Mouse (Mus musculus): Measurements from ENCODE around the gene Upp2.

Upp2 gene

GRCm38 (mm10) chr2:58567066-58567810 lies at the start of gene Upp2, which contains the start of gene Acvr1:
Upp2 (plus strand) TSS chr2:58567298.
Acvr1 (minus strand) TSS chr2:58567157.
- DNase-seq (ENCODE audit: low spot score in 2 of 2), result peak; percentile 63 to 74

GRCm38 (mm10) chr2:58518517-58518916 lies 48.6 kb upstream of the Upp2 start:
- no peak for DNase-seq (ENCODE audit: low spot score in 2 of 2)

GRCm38 (mm10) chr2:58520727-58521126 lies 46.4 kb upstream of the Upp2 start:
- DNase-seq (ENCODE audit: low spot score in 2 of 2), result no peak

- DNase-seq (ENCODE audit: low spot score in 2 of 2), result no peak
Observed at GRCm38 (mm10) chr2:58521621-58522020, 45.5 kb upstream of the Upp2 start.

GRCm38 (mm10) chr2:58523097-58523496 lies 44.0 kb upstream of the Upp2 start:
- DNase-seq (ENCODE audit: low spot score in 2 of 2), result no peak

GRCm38 (mm10) chr2:58523894-58524293 lies 43.2 kb upstream of the Upp2 start:
- no peak for DNase-seq (ENCODE audit: low spot score in 2 of 2)

- DNase-seq (ENCODE audit: low spot score in 2 of 2), result no peak
Observed at GRCm38 (mm10) chr2:58524356-58524755, 42.7 kb upstream of the Upp2 start.

GRCm38 (mm10) chr2:58527786-58528185 lies 39.3 kb upstream of the Upp2 start:
- DNase-seq (ENCODE audit: low spot score in 2 of 2), result no peak

GRCm38 (mm10) chr2:58529384-58529783 lies 37.7 kb upstream of the Upp2 start:
- no peak for DNase-seq (ENCODE audit: low spot score in 2 of 2)

GRCm38 (mm10) chr2:58529860-58530440 lies 37.1 kb upstream of the Upp2 start:
- no peak for DNase-seq (ENCODE audit: low spot score in 2 of 2)

- DNase-seq (ENCODE audit: low spot score in 2 of 2), result no peak
Observed at GRCm38 (mm10) chr2:58530521-58530920, 36.6 kb upstream of the Upp2 start.

GRCm38 (mm10) chr2:58532260-58532850 lies 34.7 kb upstream of the Upp2 start:
- peak in 1 of 2 experiments; percentile 58 for DNase-seq (ENCODE audit: low spot score in 2 of 2)

- no peak for DNase-seq (ENCODE audit: low spot score in 2 of 2)
Observed at GRCm38 (mm10) chr2:58533521-58534001, 33.5 kb upstream of the Upp2 start.

- no peak for DNase-seq (ENCODE audit: low spot score in 2 of 2)
Observed at GRCm38 (mm10) chr2:58534379-58534778, 32.7 kb upstream of the Upp2 start.

GRCm38 (mm10) chr2:58535233-58535632 lies 31.9 kb upstream of the Upp2 start:
- DNase-seq (ENCODE audit: low spot score in 2 of 2), result no peak

GRCm38 (mm10) chr2:58536796-58537195 lies 30.3 kb upstream of the Upp2 start:
- DNase-seq (ENCODE audit: low spot score in 2 of 2), result no peak

GRCm38 (mm10) chr2:58538196-58538595 lies 28.9 kb upstream of the Upp2 start:
- no peak for DNase-seq (ENCODE audit: low spot score in 2 of 2)

- no peak for DNase-seq (ENCODE audit: low spot score in 2 of 2)
Observed at GRCm38 (mm10) chr2:58543252-58543651, 23.8 kb upstream of the Upp2 start.

- DNase-seq (ENCODE audit: low spot score in 2 of 2), result no peak
Observed at GRCm38 (mm10) chr2:58544368-58544767, 22.7 kb upstream of the Upp2 start.

GRCm38 (mm10) chr2:58546264-58546663 lies 20.8 kb upstream of the Upp2 start:
- no peak for DNase-seq (ENCODE audit: low spot score in 2 of 2)

GRCm38 (mm10) chr2:58548943-58549342 lies 18.2 kb upstream of the Upp2 start:
- DNase-seq (ENCODE audit: low spot score in 2 of 2), result no peak

- DNase-seq (ENCODE audit: low spot score in 2 of 2), result no peak
Observed at GRCm38 (mm10) chr2:58549960-58550359, 17.1 kb upstream of the Upp2 start.

GRCm38 (mm10) chr2:58550488-58550887 lies 16.6 kb upstream of the Upp2 start:
- DNase-seq (ENCODE audit: low spot score in 2 of 2), result no peak
